Mouse (Mus musculus) cortical plate, adult 2 months (tissue): ENCODE measurements around the gene Chmp5.

Experiments
- CTCF ChIP-seq: fragments of 200-500 bp; IDR thresholded peaks from 2 replicates; pipeline ENCODE4 v1.5.1; 2011; ENCODE audit warnings: mild to moderate bottlenecking, control low read depth, low read length; ENCODE audit not compliant: insufficient read depth; ENCODE audit errors: extremely low read depth
- POLR2A ChIP-seq: fragments of 200-500 bp; IDR thresholded peaks from 2 replicates; pipeline ENCODE4 v1.6.1; 2011; ENCODE audit warnings: mild to moderate bottlenecking, low read length, control low read depth; ENCODE audit not compliant: insufficient read depth; ENCODE audit errors: extremely low read depth

DNA sequence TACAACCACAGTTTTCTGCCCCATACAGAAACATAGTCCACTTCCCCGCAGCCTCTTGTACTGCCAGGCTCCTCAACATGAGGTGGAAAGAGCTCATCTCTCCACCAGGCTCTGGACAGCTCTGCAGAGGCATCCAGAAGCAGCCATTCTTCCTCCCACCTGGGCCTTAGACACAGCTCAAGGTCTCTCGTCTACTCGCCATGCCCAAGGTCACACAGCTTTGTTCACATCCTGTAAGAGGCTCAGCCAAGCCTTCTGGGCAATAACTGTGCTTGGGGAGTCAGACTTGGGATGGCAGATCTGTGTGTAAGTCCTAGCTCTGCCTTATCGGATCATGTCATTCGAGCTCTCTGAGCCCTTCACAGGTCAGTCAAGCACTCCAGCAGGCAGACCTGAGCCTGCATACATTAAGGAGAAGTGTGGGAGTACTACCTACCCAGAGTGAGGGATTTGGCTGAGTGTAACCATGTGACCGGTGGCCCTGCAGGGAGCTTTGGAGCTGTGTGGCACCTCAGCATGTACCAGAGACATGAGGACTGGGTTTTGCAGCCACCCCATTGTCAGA lies 25.0 kb upstream of the Chmp5 start:
- no peak for TF ChIP-seq POLR2A
- TF ChIP-seq CTCF: no peak
